Mouse (Mus musculus) limb, embryonic 12.5 days (tissue): ENCODE measurements around the gene Tmem150c. TPM values are rescaled to one million over a fixed set of nuclear protein-coding genes. Genes with fewer than 3 reads are reported as not detected.

Source experiments
- ATAC-seq: fragments of 200-750 bp; cut with Nextera tagmentation; 2 replicates; pipeline ENCODE4 v1.8.0; 2017; ENCODE audit warnings: low read depth, moderate TSS enrichment; ENCODE audit not compliant: insufficient number of reproducible peaks, insufficient read depth, low FRiP score, low TSS enrichment
- H3K27ac ChIP-seq: fragments of 300-500 bp; sonication (generic); 2 replicates; pipeline ENCODE4 v1.5.1; 2016; ENCODE audit warnings: mild to moderate bottlenecking, moderate library complexity
- H3K27me3 ChIP-seq: fragments of 300-500 bp; sonication (generic); 2 replicates; pipeline ENCODE4 v1.6.1; 2016; ENCODE audit warnings: mild to moderate bottlenecking, moderate library complexity
- H3K36me3 ChIP-seq: fragments of 300-500 bp; sonication (generic); 2 replicates; pipeline ENCODE4 v1.6.1; 2016; ENCODE audit warnings: mild to moderate bottlenecking, moderate library complexity
- H3K4me1 ChIP-seq: fragments of 300-500 bp; sonication (generic); replicated peaks from 2 replicates; pipeline ENCODE4 v1.6.1; 2016
- H3K4me2 ChIP-seq: fragments of 300-500 bp; sonication (generic); 2 replicates; pipeline ENCODE4 v1.6.1; 2016; ENCODE audit warnings: mild to moderate bottlenecking, moderate library complexity
- H3K4me3 ChIP-seq: fragments of 300-500 bp; sonication (generic); replicated peaks from 2 replicates; pipeline ENCODE4 v1.5.1; 2016; ENCODE audit warnings: mild to moderate bottlenecking
- H3K9ac ChIP-seq: fragments of 300-500 bp; sonication (generic); replicated peaks from 2 replicates; pipeline ENCODE4 v1.6.1; 2016; ENCODE audit warnings: mild to moderate bottlenecking, moderate library complexity
- H3K9me3 ChIP-seq: fragments of 300-500 bp; sonication (generic); 2 replicates; pipeline ENCODE4 v1.6.1; 2016; ENCODE audit warnings: mild to moderate bottlenecking, moderate library complexity
- WGBS: fragments of 180-500 bp; shearing (Covaris S2); methylation state at CpG from one replicate; pipeline ENCODE4 v1.1.7; 2016; 5-methylcytosine and 5-hydroxymethylcytosine counted together
- polyA plus RNA-seq: library from polyadenylated mRNA; unstranded; fragments of >200 nt; fragmentation: Nextera tagmentation; extraction: Ambion mirVana; gene quantifications from 2 replicates; pipeline ENCODE4 v1.2.1, GENCODE M21; 2016

Tmem150c gene
- polyA plus RNA-seq, 1 experiment from 2014 or later, result 2.4 TPM

GRCm38 (mm10) chr5:100123283-100123682, 36.3 kb downstream of the Tmem150c start:
- no peaks in the 10 kb centered on the region for H3K36me3 ChIP-seq
- no peak overlapping the region for H3K4me2 ChIP-seq
- peaks cover 8% of the 10 kb centered on the region; the same call in 1 of the 2 replicates for H3K4me1 ChIP-seq
- WGBS, result 69% methylated on average over 7 of the region's 7 CpGs
- H3K9ac ChIP-seq, result no peak overlapping the region
- no peak for ATAC-seq
- H3K9me3 ChIP-seq, result no peaks in the 10 kb centered on the region
- no peak overlapping the region for H3K4me3 ChIP-seq
- H3K27ac ChIP-seq, result no peak overlapping the region
- H3K27me3 ChIP-seq, result peaks cover 27% of the 10 kb centered on the region

GRCm38 (mm10) chr5:100121170-100121569, 38.4 kb downstream of the Tmem150c start:
- Histone ChIP-seq H3K27ac (no peak overlapping the region), H3K27me3 (peaks cover 24% of the 10 kb centered on the region), H3K4me3 (peak overlapping the region; percentile 27), H3K9ac (no peak overlapping the region; the same call in 1 of the 2 replicates), H3K36me3 (no peaks in the 10 kb centered on the region), H3K4me1 (peaks cover 8% of the 10 kb centered on the region; the same call in 1 of the 2 replicates), H3K9me3 (no peaks in the 10 kb centered on the region), H3K4me2 (peak overlapping the region; percentile 53)
- ATAC-seq, result no peak
- 49% methylated on average over 7 of the region's 7 CpGs for WGBS

- Histone ChIP-seq H3K9me3 (no peaks in the 10 kb centered on the region), H3K36me3 (no peaks in the 10 kb centered on the region), H3K27me3 (peaks cover 21% of the 10 kb centered on the region), H3K27ac (no peak overlapping the region), H3K4me3 (peak overlapping the region; percentile 27), H3K4me2 (peak overlapping the region; percentile 53), H3K9ac (no peak overlapping the region; the same call in 1 of the 2 replicates), H3K4me1 (peaks cover 8% of the 10 kb centered on the region; the same call in 1 of the 2 replicates)
- no peak for ATAC-seq
- WGBS, result 3% methylated on average over 20 of the region's 20 CpGs
These were observed 38.9 kb downstream of the Tmem150c start for GRCm38 (mm10) chr5:100120711-100121141.

- Histone ChIP-seq H3K27ac (no peak overlapping the region), H3K36me3 (no peaks in the 10 kb centered on the region), H3K4me3 (no peak overlapping the region), H3K27me3 (peaks cover 21% of the 10 kb centered on the region), H3K4me1 (peaks cover 8% of the 10 kb centered on the region; the same call in 1 of the 2 replicates), H3K9me3 (no peaks in the 10 kb centered on the region), H3K9ac (no peak overlapping the region), H3K4me2 (no peak overlapping the region)
- no peak for ATAC-seq
- 66% methylated on average over 8 of the region's 8 CpGs for WGBS
These were observed 40.3 kb downstream of the Tmem150c start for GRCm38 (mm10) chr5:100119331-100119730.

- H3K4me3 ChIP-seq, result no peak overlapping the region
- no peak for ATAC-seq
- no peaks in the 10 kb centered on the region for H3K9me3 ChIP-seq
- no peaks in the 10 kb centered on the region; the same call in 1 of the 2 replicates for H3K27me3 ChIP-seq
- no peaks in the 10 kb centered on the region for H3K36me3 ChIP-seq
- H3K9ac ChIP-seq, result no peak overlapping the region
- H3K27ac ChIP-seq, result no peak overlapping the region
- H3K4me1 ChIP-seq, result no peaks in the 10 kb centered on the region
- H3K4me2 ChIP-seq, result no peak overlapping the region
- 67% methylated on average over 5 of the region's 5 CpGs for WGBS
These were observed 46.2 kb downstream of the Tmem150c start for GRCm38 (mm10) chr5:100113403-100113802.

- no peaks in the 10 kb centered on the region for H3K9me3 ChIP-seq
- no peaks in the 10 kb centered on the region for H3K36me3 ChIP-seq
- H3K4me2 ChIP-seq, result no peak overlapping the region
- no peak overlapping the region for H3K4me3 ChIP-seq
- 65% methylated on average over 3 of the region's 3 CpGs for WGBS
- H3K4me1 ChIP-seq, result no peaks in the 10 kb centered on the region
- no peak overlapping the region for H3K27ac ChIP-seq
- no peak overlapping the region for H3K9ac ChIP-seq
- H3K27me3 ChIP-seq, result no peaks in the 10 kb centered on the region
- no peak for ATAC-seq
These were observed 49.0 kb downstream of the Tmem150c start for GRCm38 (mm10) chr5:100110581-100110980.

- Histone ChIP-seq H3K9me3 (no peaks in the 10 kb centered on the region), H3K4me1 (no peaks in the 10 kb centered on the region), H3K4me3 (no peak overlapping the region), H3K4me2 (no peak overlapping the region), H3K27ac (no peak overlapping the region), H3K27me3 (no peaks in the 10 kb centered on the region), H3K9ac (no peak overlapping the region), H3K36me3 (no peaks in the 10 kb centered on the region)
- no peak for ATAC-seq
- WGBS, result 64% methylated on average over 7 of the region's 7 CpGs
These were observed 49.9 kb downstream of the Tmem150c start for GRCm38 (mm10) chr5:100109543-100110282.

GRCm38 (mm10) chr5:100108866-100109265, 50.7 kb downstream of the Tmem150c start:
- 80% methylated on average over 9 of the region's 9 CpGs for WGBS
- no peak overlapping the region for H3K4me2 ChIP-seq
- H3K27me3 ChIP-seq, result no peaks in the 10 kb centered on the region
- no peak overlapping the region for H3K4me3 ChIP-seq
- no peaks in the 10 kb centered on the region for H3K4me1 ChIP-seq
- H3K36me3 ChIP-seq, result no peaks in the 10 kb centered on the region
- no peak for ATAC-seq
- H3K9ac ChIP-seq, result no peak overlapping the region
- no peaks in the 10 kb centered on the region for H3K9me3 ChIP-seq
- no peak overlapping the region for H3K27ac ChIP-seq

- Histone ChIP-seq H3K36me3 (no peaks in the 10 kb centered on the region), H3K4me3 (no peak overlapping the region)
These were observed 57.2 kb downstream of the Tmem150c start for GRCm38 (mm10) chr5:100102395-100102794.

GRCm38 (mm10) chr5:100097967-100098366, 61.6 kb downstream of the Tmem150c start:
- WGBS, result 96% methylated on average over 4 of the region's 4 CpGs
- no peak for ATAC-seq
- Histone ChIP-seq H3K4me3 (no peak overlapping the region), H3K27ac (no peak overlapping the region), H3K9me3 (peaks cover 5% of the 10 kb centered on the region; the same call in 1 of the 2 replicates), H3K36me3 (no peaks in the 10 kb centered on the region), H3K27me3 (no peaks in the 10 kb centered on the region), H3K4me2 (no peak overlapping the region), H3K4me1 (no peaks in the 10 kb centered on the region), H3K9ac (no peak overlapping the region)

More at GRCm38 (mm10) chr5:100102395-100102794, 57.2 kb downstream of the Tmem150c start:
- Histone ChIP-seq H3K27ac (no peak overlapping the region), H3K9ac (no peak overlapping the region), H3K27me3 (no peaks in the 10 kb centered on the region), H3K9me3 (no peaks in the 10 kb centered on the region), H3K4me2 (no peak overlapping the region), H3K4me1 (no peaks in the 10 kb centered on the region)
- WGBS, result 94% methylated on average over 1 of the region's 1 CpGs
- no peak for ATAC-seq

- WGBS, result 67% methylated on average over 5 of the region's 5 CpGs
- no peak overlapping the region for H3K27ac ChIP-seq
- no peak overlapping the region for H3K4me3 ChIP-seq
- ATAC-seq, result no peak
- H3K9me3 ChIP-seq, result peaks cover 5% of the 10 kb centered on the region; the same call in 1 of the 2 replicates
- no peaks in the 10 kb centered on the region for H3K27me3 ChIP-seq
- H3K4me1 ChIP-seq, result 0 out of 2 replicates have a peak, but pooled peaks cover under 1% of the 10 kb centered on the region
- H3K4me2 ChIP-seq, result no peak overlapping the region
- H3K9ac ChIP-seq, result no peak overlapping the region
- H3K36me3 ChIP-seq, result no peaks in the 10 kb centered on the region
These were observed 62.7 kb downstream of the Tmem150c start for GRCm38 (mm10) chr5:100096955-100097354.
